Mouse (Mus musculus) lung, embryonic 14.5 days (tissue): ENCODE data around the gene BC049352. TPM values are rescaled to one million over a fixed set of nuclear protein-coding genes. Genes with fewer than 3 reads are reported as not detected.
A peak's percentile ranks its signal among the peaks of the same experiment; 100 is the strongest.

Experiments
- ATAC-seq: fragments of 200-750 bp; cut with Nextera tagmentation; 2 replicates; pipeline ENCODE4 v1.8.0; 2017; ENCODE audit warnings: mild to moderate bottlenecking, moderate TSS enrichment, moderate library complexity; ENCODE audit not compliant: insufficient read depth
- DNase-seq: peaks from one replicate; pipeline ENCODE4 v3.0.0-alpha.2; 2015
- H3K27ac ChIP-seq: fragments of 300-500 bp; sonication (generic); 2 replicates; pipeline ENCODE4 v1.5.1; 2014; ENCODE audit warnings: low read depth, mild to moderate bottlenecking, moderate library complexity
- H3K27me3 ChIP-seq: fragments of 300-500 bp; sonication (generic); 2 replicates; pipeline ENCODE4 v1.6.1; 2014; ENCODE audit warnings: low read length, control low read depth; ENCODE audit not compliant: insufficient read depth
- H3K36me3 ChIP-seq: fragments of 300-500 bp; sonication (generic); 2 replicates; pipeline ENCODE4 v1.6.1; 2014; ENCODE audit warnings: control low read depth; ENCODE audit not compliant: insufficient read depth
- H3K4me1 ChIP-seq: fragments of 300-500 bp; sonication (generic); 2 replicates; pipeline ENCODE4 v1.6.1; 2014; ENCODE audit warnings: antibody characterized with exemption, control low read depth; ENCODE audit not compliant: insufficient read depth
- H3K4me2 ChIP-seq: fragments of 300-500 bp; sonication (generic); 2 replicates; pipeline ENCODE4 v1.6.1; 2014; ENCODE audit warnings: mild to moderate bottlenecking
- H3K4me3 ChIP-seq: fragments of 300-500 bp; sonication (generic); 2 replicates; pipeline ENCODE4 v1.5.1; 2014; ENCODE audit warnings: low read depth, low read length
- H3K9ac ChIP-seq: fragments of 300-500 bp; sonication (generic); 2 replicates; pipeline ENCODE4 v1.6.1; 2014
- H3K9me3 ChIP-seq: fragments of 300-500 bp; sonication (generic); 2 replicates; pipeline ENCODE4 v1.6.1; 2016; ENCODE audit warnings: low read depth, low read length, control low read depth
- CTCF ChIP-seq: IDR thresholded peaks from 2 replicates; pipeline ENCODE4 v1.5.1; 2016; ENCODE audit warnings: antibody characterized with exemption, low read depth
- WGBS: fragments of 180-500 bp; shearing (Covaris S2); extraction: QIAGEN DNeasy Blood & Tissue Kit; methylation state at CpG from one replicate; pipeline ENCODE4 v1.1.7; 2014; 5-methylcytosine and 5-hydroxymethylcytosine counted together
- microRNA-seq: library from miRNA; unstranded; fragments of <30 nt; microRNA quantifications from one replicate; pipeline ENCODE4, GENCODE M21; 2016; ENCODE audit warnings: borderline number of aligned reads
- polyA plus RNA-seq: library from polyadenylated mRNA; unstranded; fragments of >200 nt; fragmentation: Nextera tagmentation; extraction: Ambion mirVana; gene quantifications from 2 replicates; pipeline ENCODE4 v1.2.1, GENCODE M21; 2014

BC049352 gene
- polyA plus RNA-seq, 1 experiment from 2014 or later: 0.13 TPM

- H3K4me3 ChIP-seq: no peak overlapping the region
- peak; percentile 82 for TF ChIP-seq CTCF
Observed at GRCm38 (mm10) chr9:45299231-45300006, 117.6 kb downstream of the BC049352 start.

More at GRCm38 (mm10) chr9:45299231-45300006, 117.6 kb downstream of the BC049352 start:
- Histone ChIP-seq H3K9me3 (0 out of 2 replicates have a peak, but pooled peaks cover 2% of the 10 kb centered on the region), H3K27ac (no peak overlapping the region), H3K36me3 (no peaks in the 10 kb centered on the region), H3K9ac (no peak overlapping the region), H3K27me3 (no peaks in the 10 kb centered on the region), H3K4me2 (no peak overlapping the region), H3K4me1 (no peaks in the 10 kb centered on the region)
- 75% methylated on average over 11 of the region's 11 CpGs for WGBS
- ATAC-seq: no peak
- DNase-seq: peak; percentile 68

Small RNA genes within 50 kb of the gene (microRNA-seq; reads per million reads assigned to microRNA genes)
- gene Mir7086: not detected

Other genes with a start within 250 kb of the BC049352 start
- 30.3 and 33.5 TPM in 2 replicates for gene Ube4a, start 216.4 kb upstream of the BC049352 start, polyA plus RNA-seq
- gene Cd3g, start 201.6 kb upstream of the BC049352 start, polyA plus RNA-seq: 0.34 TPM in 1 of 2 replicates, not detected in the other
- gene Cd3d, start 200.2 kb upstream of the BC049352 start, polyA plus RNA-seq: not detected in 2 replicates
- not detected in 2 replicates for gene Cd3e, start 172.4 kb upstream of the BC049352 start, polyA plus RNA-seq
- gene Mpzl2, start 142.2 kb upstream of the BC049352 start, polyA plus RNA-seq: 14.7 and 15.0 TPM in 2 replicates
- gene Mpzl3, start 126.8 kb upstream of the BC049352 start, polyA plus RNA-seq: 1.9 and 2.1 TPM in 2 replicates
- gene Jaml, start 102.8 kb upstream of the BC049352 start, polyA plus RNA-seq: 0.30 and 0.45 TPM in 2 replicates
- 3.2 and 3.9 TPM in 2 replicates for gene Scn2b, start 64.2 kb upstream of the BC049352 start, polyA plus RNA-seq
- not detected in 2 replicates for gene Scn4b, start 43.6 kb upstream of the BC049352 start, polyA plus RNA-seq
- gene Tmprss4, start 22.1 kb downstream of the BC049352 start, polyA plus RNA-seq: 0.54 and 1.1 TPM in 2 replicates
- 0.63 and 1.3 TPM in 2 replicates for gene Il10ra, start 87.1 kb downstream of the BC049352 start, polyA plus RNA-seq
- gene Tmprss13, start 137.1 kb downstream of the BC049352 start, polyA plus RNA-seq: 0.12 TPM in 2 replicates
- gene Fxyd6, start 188.2 kb downstream of the BC049352 start, polyA plus RNA-seq: 35.6 and 38.1 TPM in 2 replicates
- gene Fxyd2, start 217.7 kb downstream of the BC049352 start, polyA plus RNA-seq: 1.2 and 1.5 TPM in 2 replicates
- 0.05 and 0.20 TPM in 2 replicates for gene Dscaml1, start 244.6 kb downstream of the BC049352 start, polyA plus RNA-seq